Mouse (Mus musculus) inflammation-experienced regulatory T-cells, adult 6 months (primary cell): ENCODE measurements at regions not wholly inside any gene's neighbourhood (a gene's known extent, or its start where the extent isn't known, plus 50 kb on each side); places are given as distances from the start of the nearest gene placed in this dataset.

Source experiments
- ATAC-seq: one replicate; pipeline ENCODE4 v1.8.0; 2017

GRCm38 (mm10) chrX:42332906-42333305 lies 156.6 kb upstream of the Tex13c2 start:
- no peak for ATAC-seq

- no peak for ATAC-seq
Observed at GRCm38 (mm10) chrX:42333631-42334030, 155.9 kb upstream of the Tex13c2 start.

- peak; percentile 54 for ATAC-seq
Observed at GRCm38 (mm10) chrX:42334794-42335193, 154.7 kb upstream of the Tex13c2 start.

GRCm38 (mm10) chrX:42336772-42337171 lies 152.7 kb upstream of the Tex13c2 start:
- peak; percentile 68 for ATAC-seq

- no peak for ATAC-seq
Observed at GRCm38 (mm10) chrX:42342362-42342761, 147.1 kb upstream of the Tex13c2 start.

- ATAC-seq, result peak; percentile 96
Observed at GRCm38 (mm10) chrX:42342951-42343879, 146.3 kb upstream of the Tex13c2 start.

- ATAC-seq, result no peak
Observed at GRCm38 (mm10) chrX:42352610-42353254, 136.8 kb upstream of the Tex13c2 start.

GRCm38 (mm10) chrX:42359381-42360172 lies 129.9 kb upstream of the Tex13c2 start:
- ATAC-seq, result no peak

- ATAC-seq, result peak; percentile 80
Observed at GRCm38 (mm10) chrX:42360173-42360931, 129.1 kb upstream of the Tex13c2 start.

- ATAC-seq, result peak; percentile 26
Observed at GRCm38 (mm10) chrX:42360973-42361372, 128.5 kb upstream of the Tex13c2 start.

GRCm38 (mm10) chrX:42361400-42362028 lies 128.0 kb upstream of the Tex13c2 start:
- no peak for ATAC-seq

GRCm38 (mm10) chrX:42364137-42364536 lies 125.4 kb upstream of the Tex13c2 start:
- ATAC-seq, result peak; percentile 42

- no peak for ATAC-seq
Observed at GRCm38 (mm10) chrX:42373794-42374398, 115.6 kb upstream of the Tex13c2 start.

GRCm38 (mm10) chrX:42393836-42394556 lies 95.5 kb upstream of the Tex13c2 start:
- no peak for ATAC-seq

- no peak for ATAC-seq
Observed at GRCm38 (mm10) chrX:42396441-42396840, 93.0 kb upstream of the Tex13c2 start.

GRCm38 (mm10) chrX:42398836-42399235 lies 90.7 kb upstream of the Tex13c2 start:
- ATAC-seq, result no peak

GRCm38 (mm10) chrX:42399343-42399742 lies 90.1 kb upstream of the Tex13c2 start:
- peak; percentile 98 for ATAC-seq

GRCm38 (mm10) chrX:42401091-42401490 lies 88.4 kb upstream of the Tex13c2 start:
- ATAC-seq, result no peak

GRCm38 (mm10) chrX:42401564-42402334 lies 87.7 kb upstream of the Tex13c2 start:
- ATAC-seq, result no peak

GRCm38 (mm10) chrX:42402335-42402605 lies 87.2 kb upstream of the Tex13c2 start:
- no peak for ATAC-seq
